Mouse (Mus musculus) CH12.LX (cell line): Measurements from ENCODE around the gene Fshr. TPM values are rescaled to one million over a fixed set of nuclear protein-coding genes. Genes with fewer than 3 reads are reported as not detected.

Experiments used
- DNase-seq: peaks from one replicate; pipeline ENCODE4 v3.0.0-alpha.2; 2013; ENCODE audit errors: extremely low read depth
- H3K27ac ChIP-seq: 2 replicates; pipeline ENCODE4 v1.5.1; 2012; ENCODE audit warnings: low read depth, mild to moderate bottlenecking, control low read depth, moderate library complexity; ENCODE audit not compliant: insufficient read depth
- H3K27me3 ChIP-seq: replicated peaks from 2 replicates; pipeline ENCODE3; 2012; ENCODE audit warnings: inconsistent platforms
- H3K36me3 ChIP-seq, 2 experiments: replicated peaks in 1 of 2; 2 replicates each; pipeline versions ENCODE3 to v1.6.1; 2012; ENCODE audit warnings: inconsistent platforms in 1 of 2, low read length in 1 of 2, mild to moderate bottlenecking in 1 of 2, mixed read lengths in 1 of 2, moderate library complexity in 1 of 2; ENCODE audit not compliant: control insufficient read depth in 1 of 2, insufficient read depth in 1 of 2
- H3K4me1 ChIP-seq, 2 experiments: 2 replicates each; pipeline ENCODE4 v1.6.1; 2012; ENCODE audit warnings: inconsistent platforms in 1 of 2, moderate library complexity in 1 of 2; ENCODE audit not compliant: insufficient read depth in 2 of 2, control insufficient read depth in 1 of 2
- H3K4me2 ChIP-seq: 2 replicates; pipeline ENCODE4 v1.6.1; 2012; ENCODE audit warnings: low read depth, mild to moderate bottlenecking, control low read depth; ENCODE audit not compliant: poor library complexity, insufficient read depth, severe bottlenecking
- H3K4me3 ChIP-seq, 3 experiments: fragments of 150-350 bp in 1 of 3; sonication (generic) in 1 of 3; replicated peaks in 1 of 3; 2 replicates each; pipeline versions ENCODE3 to v1.5.1; 2011 to 2012; ENCODE audit warnings: low read depth in 2 of 3, low read length in 2 of 3, mild to moderate bottlenecking in 2 of 3, moderate library complexity in 2 of 3, control low read depth in 1 of 3, improper control_type of control experiment in 1 of 3, inconsistent platforms in 1 of 3, mixed read lengths in 1 of 3; ENCODE audit not compliant: poor library complexity in 1 of 3
- H3K79me2 ChIP-seq: replicated peaks from 2 replicates; pipeline ENCODE4 v1.6.1; 2012; ENCODE audit warnings: mild to moderate bottlenecking, moderate library complexity; ENCODE audit not compliant: control insufficient read depth, poor library complexity, insufficient read depth, severe bottlenecking; ENCODE audit errors: extremely low read depth
- H3K9ac ChIP-seq: 2 replicates; pipeline ENCODE4 v1.6.1; 2012; ENCODE audit warnings: low read depth, mild to moderate bottlenecking, control low read depth, moderate library complexity; ENCODE audit not compliant: insufficient read depth
- H3K9me3 ChIP-seq: replicated peaks from 2 replicates; pipeline ENCODE3; 2012; ENCODE audit warnings: low read length, inconsistent platforms, mixed read lengths
- BHLHE40 ChIP-seq: IDR thresholded peaks from 2 replicates; pipeline ENCODE4 v1.6.1; 2011; ENCODE audit warnings: mild to moderate bottlenecking, low read depth, low read length, improper control_type of control experiment
- CHD1 ChIP-seq: IDR thresholded peaks from 2 replicates; pipeline ENCODE4 v1.6.1; 2012; ENCODE audit warnings: low read depth, low read length, improper control_type of control experiment, inconsistent platforms
- CHD2 ChIP-seq: IDR thresholded peaks from 2 replicates; pipeline ENCODE4 v1.6.1; 2011; ENCODE audit warnings: low read length, improper control_type of control experiment
- CTCF ChIP-seq, 2 experiments: IDR thresholded peaks in 1 of 2; conservative IDR thresholded peaks in 1 of 2; 2 replicates each; pipeline ENCODE4 v1.5.1; 2011 to 2012; ENCODE audit warnings: low read depth in 2 of 2, low read length in 2 of 2, improper control_type of control experiment in 1 of 2, inconsistent platforms in 1 of 2, mild to moderate bottlenecking in 1 of 2, moderate library complexity in 1 of 2
- ELF1 ChIP-seq: IDR thresholded peaks from 2 replicates; pipeline ENCODE4 v1.6.1; 2014; ENCODE audit warnings: low read depth, mild to moderate bottlenecking, inconsistent platforms, low read length, improper control_type of control experiment
- ETS1 ChIP-seq: conservative IDR thresholded peaks from 2 replicates; pipeline ENCODE4 v1.6.1; 2012; ENCODE audit warnings: low read depth, mild to moderate bottlenecking, inconsistent platforms, low read length, improper control_type of control experiment, moderate library complexity
- KAT2A ChIP-seq: IDR thresholded peaks from 2 replicates; pipeline ENCODE4 v1.6.1; 2012; ENCODE audit warnings: low read length, improper control_type of control experiment, inconsistent platforms; ENCODE audit not compliant: insufficient replicate concordance
- MAFK ChIP-seq: IDR thresholded peaks from 2 replicates; pipeline ENCODE4 v1.6.1; 2011; ENCODE audit warnings: low read length, improper control_type of control experiment; ENCODE audit not compliant: insufficient replicate concordance
- MAZ ChIP-seq: IDR thresholded peaks from 2 replicates; pipeline ENCODE4 v1.6.1; 2012; ENCODE audit warnings: low read depth, mild to moderate bottlenecking, inconsistent platforms, low read length, improper control_type of control experiment, moderate library complexity
- MEF2A ChIP-seq: IDR thresholded peaks from 2 replicates; pipeline ENCODE4 v1.6.1; 2014; ENCODE audit warnings: low read depth, mild to moderate bottlenecking, inconsistent platforms, low read length, improper control_type of control experiment, borderline replicate concordance
- NELFE ChIP-seq: IDR thresholded peaks from 2 replicates; pipeline ENCODE4 v1.6.1; 2011; ENCODE audit warnings: low read depth, low read length, improper control_type of control experiment
- NRF1 ChIP-seq: IDR thresholded peaks from 2 replicates; pipeline ENCODE4 v1.6.1; 2014; ENCODE audit warnings: low read depth, mild to moderate bottlenecking, inconsistent platforms, low read length, improper control_type of control experiment, moderate library complexity
- POLR2A ChIP-seq: IDR thresholded peaks from 2 replicates; pipeline ENCODE4 v1.6.1; 2011; ENCODE audit warnings: low read depth, mild to moderate bottlenecking, improper control_type of control experiment, low read length
- POLR2AphosphoS2 ChIP-seq: IDR thresholded peaks from 2 replicates; pipeline ENCODE4 v1.6.1; 2011; ENCODE audit warnings: low read depth, low read length, improper control_type of control experiment
- SIN3A ChIP-seq: IDR thresholded peaks from 2 replicates; pipeline ENCODE4 v1.6.1; 2012; ENCODE audit warnings: low read length, improper control_type of control experiment, inconsistent platforms
- SMC3 ChIP-seq: IDR thresholded peaks from 2 replicates; pipeline ENCODE4 v1.6.1; 2011; ENCODE audit warnings: low read depth, low read length, improper control_type of control experiment
- TBP ChIP-seq: conservative IDR thresholded peaks from 2 replicates; pipeline ENCODE4 v1.6.1; 2011; ENCODE audit warnings: low read depth, low read length, improper control_type of control experiment
- TCF12 ChIP-seq: IDR thresholded peaks from 2 replicates; pipeline ENCODE4 v1.6.1; 2014; ENCODE audit warnings: low read depth, mild to moderate bottlenecking, inconsistent platforms, low read length, improper control_type of control experiment
- UBTF ChIP-seq: IDR thresholded peaks from 2 replicates; pipeline ENCODE4 v1.6.1; 2012; ENCODE audit warnings: low read depth, mild to moderate bottlenecking, inconsistent platforms, low read length, improper control_type of control experiment, moderate library complexity
- USF2 ChIP-seq: conservative IDR thresholded peaks from 2 replicates; pipeline ENCODE4 v1.6.1; 2011; ENCODE audit warnings: low read depth, low read length, improper control_type of control experiment
- ZC3H11A ChIP-seq: IDR thresholded peaks from 2 replicates; pipeline ENCODE4 v1.6.1; 2012; ENCODE audit warnings: low read depth, mild to moderate bottlenecking, inconsistent platforms, low read length, improper control_type of control experiment
- ZMIZ1 ChIP-seq: IDR thresholded peaks from 2 replicates; pipeline ENCODE4 v1.6.1; 2012; ENCODE audit warnings: low read depth, mild to moderate bottlenecking, inconsistent platforms, low read length, improper control_type of control experiment
- dilution Hi-C: fragments of 300-500 bp; cut with MboI; formaldehyde crosslinking; loops from 2 replicates; pipeline ENCODE4 v1.14.3; 2020; ENCODE audit warnings: low sequenced_read_pairs; ENCODE audit not compliant: extremely low pct_unique_long_range_greater_than_20kb, extremely low pct_ligation_motif_present
- in situ Hi-C: fragments of 300-500 bp; cut with MboI; formaldehyde crosslinking; loops from 3 replicates; pipeline ENCODE4 v1.14.3; 2019; ENCODE audit warnings: low sequenced_read_pairs, low pct_ligation_motif_present, low pct_unique_long_range_greater_than_20kb, mixed read lengths
- polyA plus RNA-seq: library from polyadenylated mRNA; unstranded; fragments of >175 nt; gene quantifications from 2 replicates; pipeline ENCODE4 v1.2.1, GENCODE M21; 2012; ENCODE audit warnings: low read depth; ENCODE audit not compliant: insufficient read length
- total RNA-seq, 2 experiments: library from RNA; depleted of rRNA; stranded (reverse); fragments of 300-350 nt in 1 of 2; fragments of >200 nt in 1 of 2; gene quantifications; 2 replicates each; pipeline ENCODE4 v1.2.3; 2012 to 2014

Fshr gene
- total and polyA plus RNA-seq, 3 experiments = not detected

DNA sequence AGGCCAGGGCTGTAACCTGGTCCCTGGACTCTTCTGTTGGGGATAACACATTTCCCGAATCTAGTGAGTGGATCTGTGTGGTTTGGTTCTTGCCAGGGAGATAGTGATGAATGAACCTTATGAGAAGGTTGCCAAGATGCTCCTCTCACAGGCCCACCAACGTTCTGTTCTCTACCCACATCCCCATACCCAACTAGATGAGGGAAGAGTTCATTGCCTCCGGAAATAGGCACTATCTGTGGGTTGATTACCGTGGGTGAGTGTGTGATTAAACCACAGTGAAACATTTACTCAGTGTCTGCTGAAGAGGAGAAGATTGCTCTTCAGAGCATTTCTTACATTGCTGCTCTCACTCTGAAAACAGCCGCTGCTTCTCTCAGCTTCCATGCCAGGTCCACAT lies 163.8 kb downstream of the Fshr start:
- no peak overlapping the region for H3K4me3 ChIP-seq
- in situ Hi-C loops (no loop called here), dilution Hi-C loops (no loop called here)
- H3K9ac ChIP-seq = no peak overlapping the region
- H3K9me3 ChIP-seq = no peaks in the 10 kb centered on the region
- H3K27ac ChIP-seq = no peak overlapping the region
- no peak for TF ChIP-seq CTCF (conservative IDR thresholded peaks at IDR 0.05 in 1 of 2, IDR thresholded peaks at IDR 0.05 in 1 of 2; ENCODE audit: low read depth in 2 of 2, low read length in 2 of 2)
- no peak for TF ChIP-seq ZMIZ1
- TF ChIP-seq KAT2A = no peak
- no peak for TF ChIP-seq TCF12
- no peak for TF ChIP-seq MAFK
- TF ChIP-seq ELF1 = no peak
- TF ChIP-seq BHLHE40 = no peak
- no peak for TF ChIP-seq ZC3H11A
- TF ChIP-seq CHD2 = no peak
- TF ChIP-seq CHD1 = no peak
- TF ChIP-seq UBTF = no peak
- no peaks in the 10 kb centered on the region for H3K27me3 ChIP-seq
- H3K4me1 ChIP-seq = no peaks in the 10 kb centered on the region
- no peak for DNase-seq
- no peaks in the 10 kb centered on the region for H3K79me2 ChIP-seq
- no peaks in the 10 kb centered on the region for H3K36me3 ChIP-seq
- no peak overlapping the region for H3K4me2 ChIP-seq

DNA sequence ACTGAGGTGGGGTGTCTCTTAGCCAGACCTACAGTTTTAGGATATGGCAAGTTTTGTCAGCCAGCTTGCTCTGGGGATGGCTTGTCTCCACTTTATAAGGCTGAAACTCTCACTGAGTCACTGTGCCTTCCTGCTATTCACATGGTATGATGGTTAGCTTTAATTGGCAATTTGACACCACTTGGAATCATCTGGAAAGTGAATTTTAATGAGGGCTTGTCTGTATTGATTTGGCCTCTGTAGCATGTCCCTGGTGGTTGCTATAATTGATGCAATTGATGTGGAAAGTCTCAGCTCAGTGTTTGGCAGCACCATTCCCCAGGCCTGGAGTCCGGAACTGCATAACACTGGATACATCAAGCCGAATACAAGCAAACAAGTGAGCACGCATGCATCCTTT lies 164.4 kb downstream of the Fshr start:
- H3K36me3 ChIP-seq = no peaks in the 10 kb centered on the region
- no peak overlapping the region for H3K4me2 ChIP-seq
- no peaks in the 10 kb centered on the region for H3K79me2 ChIP-seq
- TF ChIP-seq TBP (no peak), POLR2AphosphoS2 (no peak), NRF1 (no peak), POLR2A (no peak), MAZ (no peak), CHD1 (no peak), BHLHE40 (no peak), SIN3A (no peak), ETS1 (no peak), ZMIZ1 (no peak), SMC3 (no peak), NELFE (no peak), USF2 (no peak), MEF2A (no peak)
- TF ChIP-seq, all 38 proteins: peak for 0
- H3K4me3 ChIP-seq = no peak overlapping the region
- H3K27ac ChIP-seq = no peak overlapping the region
- no peaks in the 10 kb centered on the region for H3K27me3 ChIP-seq
- no peak for DNase-seq
- no peak overlapping the region for H3K9ac ChIP-seq
- no peaks in the 10 kb centered on the region for H3K4me1 ChIP-seq
- in situ Hi-C loops = no loop called here
- dilution Hi-C loops = no loop called here
- no peaks in the 10 kb centered on the region for H3K9me3 ChIP-seq
